Mouse (Mus musculus) Patski (cell line): ENCODE results near the gene Marcks. TPM values are rescaled to one million over a fixed set of nuclear protein-coding genes. Genes with fewer than 3 reads are reported as not detected.
"Not testable (repeated sequence)": the region's sequence is repeated elsewhere in the genome, so short reads cannot be mapped to it uniquely, and the experiment has no call there.

Experiments
- ATAC-seq: fragments of 100-300 bp; one replicate; pipeline ENCODE4 v1.8.0; 2021
- CTCF ChIA-PET: fragments of 350-600 bp; sonication (Branson Sonifier 250); formaldehyde crosslinking; loops from one replicate; lab custom pipeline; 2022; ENCODE audit warnings: inconsistent platforms; lab: Charles Lee
- POLR2A ChIA-PET: fragments of 350-600 bp; sonication (Branson Sonifier 250); formaldehyde crosslinking; loops from one replicate; lab custom pipeline; 2022; ENCODE audit warnings: antibody characterized with exemption, inconsistent platforms; lab: Charles Lee
- DNase-seq: peaks from one replicate; pipeline ENCODE4 v3.0.0-alpha.2; 2011; ENCODE audit warnings: low read depth, low spot score
- H3K27me3 ChIP-seq: fragments of 371-371 bp; one replicate; pipeline ENCODE4 v1.5.1; 2021
- CTCF ChIP-seq: fragments of 100-300 bp; IDR thresholded peaks from one replicate; pipeline ENCODE4 v1.5.1; 2021
- in situ Hi-C: fragments of 300-500 bp; cut with MboI; formaldehyde crosslinking; loops from 3 replicates; pipeline ENCODE4 v1.11.1; 2018; ENCODE audit warnings: low pct_unique_long_range_greater_than_20kb, mixed read lengths
- polyA plus RNA-seq: library from polyadenylated mRNA; unstranded; gene quantifications from one replicate; pipeline ENCODE4 v1.2.3, GENCODE M21; 2021

Gene Marcks
- polyA plus RNA-seq, 1 experiment from 2014 or later: 99.7 TPM

GRCm38 (mm10) chr10:37106871-37107627, 31.7 kb downstream of the Marcks start:
- in situ Hi-C loops: no loop called here
- no peaks in the 10 kb centered on the region for H3K27me3 ChIP-seq
- ChIA-PET CTCF (no interaction called here), POLR2A (interaction anchor here (0.7 to 1.0 kb wide), 2 partner anchors 11 to 14 kb away, joined by 3 to 4 read pairs; no protein-coding TSS in a partner anchor)
- ATAC-seq: no peak
- DNase-seq: no peak
- no peak for TF ChIP-seq CTCF

- POLR2A ChIA-PET: no interaction called here
- no peak for TF ChIP-seq CTCF
- CTCF ChIA-PET: no interaction called here
- no peaks in the 10 kb centered on the region for H3K27me3 ChIP-seq
- in situ Hi-C loops: no loop called here
- ATAC-seq: no peak
- no peak for DNase-seq
These were observed 32.4 kb downstream of the Marcks start for GRCm38 (mm10) chr10:37106303-37106702.

- TF ChIP-seq CTCF: no peak
- no peaks in the 10 kb centered on the region for H3K27me3 ChIP-seq
- no peak for ATAC-seq
- ChIA-PET POLR2A (no interaction called here), CTCF (no interaction called here)
- no peak for DNase-seq
- in situ Hi-C loops: no loop called here
These were observed 36.3 kb downstream of the Marcks start for GRCm38 (mm10) chr10:37102227-37103080.

GRCm38 (mm10) chr10:37101733-37102132, 37.0 kb downstream of the Marcks start:
- CTCF ChIA-PET: no interaction called here
- DNase-seq: no peak
- POLR2A ChIA-PET: no interaction called here
- TF ChIP-seq CTCF: no peak
- in situ Hi-C loops: no loop called here
- H3K27me3 ChIP-seq: no peaks in the 10 kb centered on the region
- ATAC-seq: no peak

GRCm38 (mm10) chr10:37096529-37096928, 42.2 kb downstream of the Marcks start:
- no peak for TF ChIP-seq CTCF
- ChIA-PET POLR2A (interaction anchor here (0.6 kb wide), 1 partner anchor 11 kb away, joined by 4 read pairs; no protein-coding TSS in a partner anchor), CTCF (no interaction called here)
- ATAC-seq (no peak), DNase-seq (no peak)
- H3K27me3 ChIP-seq: no peaks in the 10 kb centered on the region
- in situ Hi-C loops: no loop called here

- POLR2A ChIA-PET: no interaction called here
- TF ChIP-seq CTCF: no peak
- CTCF ChIA-PET: no interaction called here
- in situ Hi-C loops: no loop called here
- no peaks in the 10 kb centered on the region for H3K27me3 ChIP-seq
- ATAC-seq (no peak), DNase-seq (no peak)
These were observed 42.9 kb downstream of the Marcks start for GRCm38 (mm10) chr10:37095803-37096202.

- no peak for TF ChIP-seq CTCF
- CTCF ChIA-PET: no interaction called here
- in situ Hi-C loops: no loop called here
- no peak for DNase-seq
- POLR2A ChIA-PET: interaction anchor here (1.0 kb wide), 1 partner anchor 14 kb away, joined by 3 read pairs; no protein-coding TSS in a partner anchor
- H3K27me3 ChIP-seq: no peaks in the 10 kb centered on the region
- ATAC-seq: no peak
These were observed 45.4 kb downstream of the Marcks start for GRCm38 (mm10) chr10:37093306-37093705.

- TF ChIP-seq CTCF: no peak
- no peak for DNase-seq
- ATAC-seq: no peak
- H3K27me3 ChIP-seq: no peaks in the 10 kb centered on the region
- in situ Hi-C loops: no loop called here
- POLR2A ChIA-PET: no interaction called here
- CTCF ChIA-PET: interaction anchor here (1.6 kb wide), 1 partner anchor 43 kb away, joined by 3 read pairs; no protein-coding TSS in a partner anchor
These were observed 48.3 kb downstream of the Marcks start for GRCm38 (mm10) chr10:37090411-37090810.

GRCm38 (mm10) chr10:37084071-37084470, 54.6 kb downstream of the Marcks start:
- POLR2A ChIA-PET, DNase-seq: not testable (repeated sequence)
- in situ Hi-C loops: loop anchor here (5.0 kb wide), 1 partner anchor 38 kb away; no protein-coding TSS in a partner anchor

More at GRCm38 (mm10) chr10:37084071-37084470, 54.6 kb downstream of the Marcks start:
- not testable (repeated sequence) for H3K27me3 ChIP-seq, ATAC-seq
- CTCF ChIA-PET: interaction anchor here (0.6 kb wide), 1 partner anchor 40 kb away, joined by 3 read pairs; no protein-coding TSS in a partner anchor

Other genes starting within 250 kb of the Marcks start
- 149 TPM for gene Hdac2, start 164.4 kb downstream of the Marcks start, polyA plus RNA-seq